Mouse (Mus musculus) induced T-regulatory cell, adult 2 months (primary cell): ENCODE measurements around the gene Tspan6.
A peak's percentile ranks its signal among the peaks of the same experiment; 100 is the strongest.

Experiments
- DNase-seq: peaks from one replicate; pipeline ENCODE4 v3.0.0-alpha.2; 2012; ENCODE audit warnings: low read depth

Gene Tspan6

DNA sequence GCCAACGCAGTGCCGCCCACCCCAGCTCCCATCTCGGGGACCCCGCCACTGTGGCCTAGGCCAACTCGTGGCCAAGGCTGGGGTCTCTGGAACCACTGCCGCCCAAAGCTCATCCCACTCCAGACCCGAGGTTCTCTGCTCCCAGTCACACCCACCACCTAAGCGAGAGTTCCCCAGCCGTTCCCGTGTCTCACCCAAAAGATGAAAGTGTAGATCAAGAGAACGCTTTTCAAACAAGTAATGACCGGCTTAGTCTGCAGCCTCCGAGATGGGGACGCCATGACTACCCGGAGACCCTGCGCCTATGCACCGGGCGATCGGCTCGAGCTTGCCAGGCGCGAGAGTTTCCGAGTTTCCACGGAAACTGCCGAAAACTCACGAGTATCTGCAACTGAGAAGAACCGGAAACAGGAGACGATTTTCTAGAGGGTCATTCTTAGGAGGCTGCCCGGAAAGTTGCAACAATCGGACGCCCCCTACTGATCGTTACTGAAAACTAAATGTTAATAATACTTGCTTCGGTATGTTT, at the start of gene Tspan6:
Gene Tspan6, minus strand, starts transcription at position 416 of the 529 bp plus-strand sequence.
- DNase-seq = peak; percentile 70

- DNase-seq = peak; percentile 64
Measured at GRCm38 (mm10) chrX:133947427-133947826, 49.2 kb upstream of the Tspan6 start.

DNA sequence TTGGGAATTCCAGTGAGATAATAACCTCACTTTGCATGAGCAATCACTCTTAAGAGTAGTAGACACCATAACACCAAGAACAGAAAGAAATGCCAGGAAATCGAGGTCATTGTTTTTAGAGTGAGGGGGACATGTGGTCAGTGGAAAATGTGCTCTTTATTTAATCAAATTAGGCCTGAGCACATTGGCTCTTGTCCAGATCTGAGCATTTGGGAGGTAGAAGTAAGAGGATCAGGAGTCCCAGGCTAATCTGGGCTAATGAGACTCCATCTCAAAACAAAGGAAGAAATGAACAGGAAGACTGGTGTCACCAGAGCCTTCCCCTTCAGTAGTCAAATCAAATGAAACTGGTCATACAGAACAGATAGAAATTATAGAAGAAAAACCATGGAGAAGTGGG, 41.3 kb upstream of the Tspan6 start:
- no peak for DNase-seq

GRCm38 (mm10) chrX:133936605-133937225, 38.5 kb upstream of the Tspan6 start:
- DNase-seq = no peak

GRCm38 (mm10) chrX:133931302-133932013, 33.2 kb upstream of the Tspan6 start:
- peak; percentile 48 for DNase-seq

DNA sequence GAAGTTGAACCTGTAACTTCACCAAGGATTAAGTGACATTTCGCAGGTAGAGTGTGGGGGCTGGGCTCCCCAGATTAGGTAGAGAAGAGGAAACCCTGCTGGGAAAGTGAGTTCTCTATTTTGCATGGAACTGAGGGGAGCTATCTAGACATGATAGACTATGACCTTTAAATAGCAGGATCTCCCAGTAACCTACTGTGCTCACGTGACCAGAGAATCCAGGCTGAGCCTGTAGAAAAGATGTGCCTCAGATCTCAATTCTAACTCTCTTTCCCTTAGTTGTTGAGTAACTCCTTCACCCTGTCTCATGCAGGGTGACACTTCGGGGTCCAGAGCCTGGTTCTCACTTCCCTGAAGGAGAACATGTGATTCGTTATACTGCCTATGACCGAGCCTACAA, 28.5 kb upstream of the Tspan6 start:
- no peak for DNase-seq

DNA sequence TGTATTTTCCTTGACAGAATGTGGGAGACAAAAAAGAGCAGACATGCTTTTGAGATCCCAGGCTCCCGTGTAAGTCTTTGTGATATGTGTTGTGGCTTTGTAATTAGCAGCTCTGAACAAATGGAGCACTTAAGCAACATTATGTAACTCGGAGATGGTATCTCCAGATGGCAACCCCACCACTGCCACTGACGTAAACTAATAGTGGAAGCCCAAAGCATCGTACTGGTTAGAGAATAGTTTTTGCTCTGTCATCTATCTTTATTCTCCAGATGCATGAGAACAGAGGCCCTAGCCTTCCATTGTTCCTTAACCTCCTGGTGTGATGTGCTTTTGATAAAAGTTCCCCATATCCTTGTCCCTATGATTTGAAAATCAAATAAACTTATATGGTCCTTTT, 23.0 kb upstream of the Tspan6 start:
- DNase-seq = no peak

DNA sequence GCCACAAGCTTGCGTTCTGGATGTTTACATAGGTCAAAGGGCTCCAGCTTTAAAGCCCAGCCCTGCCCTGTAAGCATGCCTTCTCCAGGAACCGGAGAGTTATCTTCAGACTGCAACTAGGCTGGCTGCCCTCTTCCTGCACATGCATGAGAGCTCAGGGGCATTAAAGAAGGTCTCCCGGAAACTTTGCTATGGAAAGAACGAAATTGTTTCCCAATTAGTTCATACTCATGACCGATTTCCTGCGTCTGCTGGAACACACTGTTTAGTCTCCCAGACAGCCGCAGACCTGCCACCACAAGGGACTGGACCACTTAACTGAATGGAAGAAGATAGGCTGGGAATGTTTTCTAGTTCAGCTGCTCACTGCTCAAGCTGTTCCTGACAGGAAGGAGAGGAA, 16.0 kb upstream of the Tspan6 start:
- DNase-seq = no peak

DNA sequence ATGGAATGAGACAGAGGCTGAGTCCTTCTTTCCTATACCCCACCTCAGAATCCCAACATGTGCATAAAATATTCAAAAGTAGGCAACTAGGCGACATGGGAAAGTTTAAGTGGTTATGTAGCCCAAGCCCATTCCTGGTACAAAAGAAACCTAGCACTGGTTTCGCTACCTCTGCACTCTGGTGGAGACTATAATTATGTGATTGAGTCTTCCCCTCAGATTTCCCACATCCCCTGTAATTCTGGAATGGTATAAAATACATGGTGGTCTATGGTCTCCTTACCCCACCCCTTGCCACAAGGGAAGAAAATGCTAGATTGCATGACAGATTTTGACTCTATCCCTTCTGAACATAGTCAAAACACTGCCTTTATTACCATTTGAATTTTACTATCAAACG, 14.8 kb upstream of the Tspan6 start:
- no peak for DNase-seq

DNA sequence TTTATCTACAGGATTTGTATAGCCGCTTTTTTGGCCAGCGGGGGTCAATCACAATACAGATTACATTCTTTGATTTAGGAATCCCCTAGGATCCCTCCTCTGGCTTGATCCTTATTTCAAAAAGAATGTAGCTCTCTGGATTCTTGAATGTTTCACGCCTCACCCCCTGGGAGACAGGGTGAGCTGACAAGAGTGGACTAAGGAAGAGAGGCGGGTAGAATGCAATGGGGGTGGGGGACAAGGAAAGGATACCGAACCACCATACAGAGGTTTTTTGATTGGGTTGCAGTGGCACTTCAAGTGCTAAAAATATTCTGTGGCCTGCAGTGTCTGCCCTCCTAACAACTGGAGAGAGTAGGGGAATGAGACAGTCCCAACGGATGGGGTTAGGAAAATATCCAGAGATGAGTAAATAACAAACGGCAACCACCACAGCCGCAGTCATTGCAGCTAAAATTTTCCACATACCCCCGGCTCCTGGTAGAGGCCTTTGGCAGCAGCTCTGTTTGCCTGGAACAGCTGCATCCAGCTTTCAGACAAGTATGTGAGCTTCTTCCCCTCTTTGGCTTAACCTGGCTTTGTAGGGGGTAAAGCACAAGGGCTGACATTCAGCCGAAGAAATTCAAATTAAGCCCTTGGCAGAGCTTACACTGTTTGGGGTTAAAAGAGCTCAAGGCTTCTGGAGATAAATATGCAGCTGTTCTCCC, 13.3 kb upstream of the Tspan6 start:
- DNase-seq = no peak

GRCm38 (mm10) chrX:133908261-133908660, 10.0 kb upstream of the Tspan6 start, which contains the start of gene Srpx2:
Srpx2 (plus strand) TSS chrX:133908426.
- no peak for DNase-seq

- DNase-seq = no peak
Measured at GRCm38 (mm10) chrX:133888111-133888510, 10.1 kb downstream of the Tspan6 start.

GRCm38 (mm10) chrX:133887308-133887707, 10.9 kb downstream of the Tspan6 start:
- DNase-seq = peak; percentile 9

- DNase-seq = no peak
Measured at GRCm38 (mm10) chrX:133869743-133870142, 28.5 kb downstream of the Tspan6 start.

DNA sequence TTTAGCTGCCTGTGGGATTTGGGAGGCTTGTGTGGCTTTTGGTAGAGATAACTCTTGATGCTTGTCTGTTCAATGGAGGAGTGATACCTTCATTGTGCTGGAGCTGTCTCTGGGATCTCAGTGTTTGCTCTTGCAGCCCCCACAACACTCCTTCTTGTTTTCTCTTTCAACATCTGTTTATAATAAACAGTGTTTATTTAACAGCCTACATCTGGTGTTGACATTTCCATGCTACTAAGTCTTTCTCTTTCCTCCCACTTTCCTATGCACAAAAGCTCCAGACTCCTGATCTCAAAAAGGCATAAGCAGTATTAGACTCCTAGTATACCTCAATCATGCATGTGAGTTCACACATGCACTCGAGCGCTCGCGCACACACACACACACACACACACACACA, 44.6 kb downstream of the Tspan6 start:
- no peak for DNase-seq

GRCm38 (mm10) chrX:133850680-133851079, 47.5 kb downstream of the Tspan6 start, which contains the start of gene Tnmd:
Tnmd (plus strand) TSS chrX:133850980.
- DNase-seq = no peak
